Mouse (Mus musculus): ENCODE results near the gene Tex2. TPM values are rescaled to one million over a fixed set of nuclear protein-coding genes. Genes with fewer than 3 reads are reported as not detected.

Gene Tex2
- polyA plus RNA-seq, 1 experiment from 2014 or later, result 32.1 TPM

DNA sequence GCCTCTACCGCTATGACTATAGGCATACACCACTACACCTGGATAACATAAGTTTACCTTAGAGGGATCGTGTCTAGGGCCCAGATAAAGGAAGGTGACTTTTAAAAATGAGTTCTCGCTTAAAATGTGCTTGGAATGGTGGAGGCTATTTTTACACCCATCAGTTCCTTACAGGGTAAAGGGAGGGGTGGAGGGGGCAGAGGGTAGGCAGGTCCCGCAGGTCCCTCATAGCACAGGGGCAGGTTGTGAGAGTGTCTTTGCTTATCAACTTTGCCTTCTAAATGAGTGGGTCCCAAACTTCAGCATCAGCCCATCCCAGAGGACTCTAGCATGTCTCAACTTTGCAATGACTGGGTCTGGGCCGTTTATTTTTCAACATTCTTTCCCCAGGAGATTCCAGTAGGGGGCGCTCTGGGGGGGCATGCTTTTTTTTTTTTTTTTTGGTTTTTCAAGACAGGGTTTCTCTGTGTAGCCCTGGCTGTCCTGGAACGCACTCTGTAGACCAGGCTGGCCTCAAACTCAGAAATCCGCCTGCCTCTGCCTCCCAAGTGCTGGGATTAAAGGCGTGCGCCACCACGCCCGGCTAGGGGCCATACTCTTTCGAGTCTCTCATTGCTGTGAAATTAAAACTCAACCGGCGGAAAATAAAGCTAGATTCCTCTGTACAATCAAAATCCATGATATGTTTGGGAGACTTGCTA lies 565 bp upstream of the Tex2 start:
- WGBS, result 52% methylated on average over 15 of the region's 15 CpGs
- peak overlapping the region; percentile 86 for H3K4me3 ChIP-seq
- peak overlapping the region; percentile 87 for H3K4me2 ChIP-seq
- peak overlapping the region; percentile 55 for H3K9ac ChIP-seq
- no peaks in the 10 kb centered on the region for H3K27me3 ChIP-seq (replicated peaks)
- H3K9me3 ChIP-seq, result no peaks in the 10 kb centered on the region
- H3K36me3 ChIP-seq (replicated peaks), result no peaks in the 10 kb centered on the region
- peaks cover 18% of the 10 kb centered on the region for H3K4me1 ChIP-seq
- H3K27ac ChIP-seq, result peak overlapping the region; percentile 80
- ATAC-seq (replicated peaks), result no peak

DNA sequence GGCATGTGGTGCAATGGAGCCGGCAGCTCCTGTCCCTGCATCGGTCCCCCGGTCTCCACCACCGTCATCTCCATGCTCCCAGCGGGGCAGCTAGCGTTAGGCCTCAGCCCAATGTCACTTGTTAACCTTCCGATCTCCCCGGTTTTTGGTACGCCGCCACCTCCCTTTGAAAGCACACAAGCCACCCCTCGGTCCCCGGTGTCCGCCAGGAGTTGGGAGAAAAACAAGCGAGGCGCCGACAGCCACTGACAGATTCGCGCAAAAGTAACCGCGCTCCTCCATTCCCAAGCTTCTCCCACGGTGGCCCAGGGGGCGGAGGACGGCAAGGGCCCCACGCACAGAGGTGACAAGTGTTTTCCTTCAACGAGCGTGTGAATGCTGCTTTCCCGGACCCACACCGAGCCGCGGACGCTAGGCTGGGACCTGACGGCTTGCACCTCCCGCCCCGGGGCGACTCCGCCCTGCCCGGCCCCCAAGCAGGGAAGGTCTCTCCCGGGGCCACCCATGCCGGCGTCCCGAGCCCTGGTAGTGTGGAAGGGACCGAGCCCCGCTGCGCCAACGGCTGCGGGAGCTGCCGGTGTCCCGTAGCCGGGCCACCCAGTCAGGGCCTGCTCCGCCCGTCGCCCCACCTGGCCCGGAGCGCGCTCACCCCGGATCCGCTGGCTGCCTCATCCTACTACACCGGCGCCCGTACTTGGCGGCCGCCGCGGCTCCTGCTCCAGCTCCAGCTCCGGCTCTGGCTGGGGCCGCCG lies 838 bp downstream of the Tex2 start:
- H3K4me3 ChIP-seq, result peak overlapping the region; percentile 86
- H3K4me2 ChIP-seq, result peak overlapping the region; percentile 87
- WGBS, result under 1% methylated on average over 65 of the region's 67 CpGs
- H3K36me3 ChIP-seq (replicated peaks), result no peaks in the 10 kb centered on the region
- H3K9me3 ChIP-seq, result no peaks in the 10 kb centered on the region
- peak overlapping the region; percentile 76 for H3K9ac ChIP-seq
- peak; percentile 16; the same call in 1 of the 2 replicates for ATAC-seq (replicated peaks)
- no peaks in the 10 kb centered on the region for H3K27me3 ChIP-seq (replicated peaks)
- peak overlapping the region; percentile 80 for H3K27ac ChIP-seq
- H3K4me1 ChIP-seq, result peaks cover 18% of the 10 kb centered on the region

DNA sequence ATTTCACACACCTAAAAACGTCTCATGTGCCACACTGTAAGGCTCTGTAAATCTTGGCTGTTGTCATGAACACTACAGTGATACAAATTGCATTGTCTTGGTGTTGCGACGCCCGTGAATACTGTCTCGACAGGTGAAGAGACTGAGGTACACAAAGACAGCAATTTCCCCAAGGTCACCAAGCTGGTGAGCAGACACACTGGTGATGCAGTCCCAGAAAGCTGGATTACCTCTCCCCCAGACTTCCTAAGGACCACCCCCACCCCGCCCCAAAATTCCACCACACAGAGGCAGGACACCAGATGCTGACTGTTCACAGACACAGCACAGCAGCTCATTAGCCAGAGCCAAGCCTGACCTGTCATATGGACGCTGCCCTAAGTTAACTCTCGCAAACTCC lies 3.5 kb downstream of the Tex2 start:
- Histone ChIP-seq H3K27me3 (replicated peaks) (no peaks in the 10 kb centered on the region), H3K36me3 (replicated peaks) (no peaks in the 10 kb centered on the region), H3K27ac (no peak overlapping the region), H3K4me3 (no peak overlapping the region), H3K4me1 (peaks cover 27% of the 10 kb centered on the region), H3K9ac (no peak overlapping the region), H3K9me3 (no peaks in the 10 kb centered on the region), H3K4me2 (no peak overlapping the region)
- WGBS, result 83% methylated on average over 8 of the region's 8 CpGs
- no peak for ATAC-seq (replicated peaks)

- no peak for ATAC-seq (replicated peaks)
- no peaks in the 10 kb centered on the region for H3K27me3 ChIP-seq (replicated peaks)
- H3K36me3 ChIP-seq (replicated peaks), result no peaks in the 10 kb centered on the region
- H3K9me3 ChIP-seq, result no peaks in the 10 kb centered on the region
- peaks cover 23% of the 10 kb centered on the region for H3K4me1 ChIP-seq
- WGBS, result 75% methylated on average over 6 of the region's 6 CpGs
- no peak overlapping the region for H3K9ac ChIP-seq
- H3K4me2 ChIP-seq, result no peak overlapping the region
- no peak overlapping the region for H3K4me3 ChIP-seq
- no peak overlapping the region for H3K27ac ChIP-seq
Observed at GRCm38 (mm10) chr11:106607316-106607715, 5.9 kb downstream of the Tex2 start.

DNA sequence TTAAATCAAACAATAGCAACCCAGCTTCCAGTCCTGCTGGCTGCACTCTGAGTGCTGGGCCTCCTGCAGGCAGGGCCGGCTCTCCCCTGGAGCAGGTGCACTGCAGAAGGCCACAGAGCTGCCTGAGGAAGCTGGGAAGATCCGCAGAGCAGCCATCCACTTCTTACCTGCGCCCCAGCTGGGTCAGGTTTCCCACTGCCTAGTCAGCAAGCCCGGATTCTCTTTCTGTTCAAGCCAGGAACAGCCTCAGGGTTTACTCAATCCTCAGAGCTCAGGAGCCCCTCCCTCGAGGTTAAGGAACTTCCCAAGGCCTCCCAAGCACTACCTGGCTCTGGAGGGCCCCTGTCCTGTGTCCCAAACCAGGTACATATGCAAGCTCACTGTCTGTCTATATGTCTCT lies 7.2 kb downstream of the Tex2 start:
- H3K4me3 ChIP-seq, result no peak overlapping the region
- no peaks in the 10 kb centered on the region for H3K9me3 ChIP-seq
- no peaks in the 10 kb centered on the region for H3K36me3 ChIP-seq (replicated peaks)
- H3K4me2 ChIP-seq, result no peak overlapping the region
- H3K27ac ChIP-seq, result no peak overlapping the region
- H3K4me1 ChIP-seq, result peaks cover 12% of the 10 kb centered on the region; the same call in 1 of the 2 replicates
- WGBS, result 53% methylated on average over 5 of the region's 5 CpGs
- H3K9ac ChIP-seq, result no peak overlapping the region
- ATAC-seq (replicated peaks), result no peak
- H3K27me3 ChIP-seq (replicated peaks), result no peaks in the 10 kb centered on the region

- Histone ChIP-seq H3K36me3 (replicated peaks) (no peaks in the 10 kb centered on the region), H3K4me3 (no peak overlapping the region), H3K9ac (no peak overlapping the region), H3K9me3 (no peaks in the 10 kb centered on the region), H3K27ac (no peak overlapping the region), H3K4me1 (peaks cover 10% of the 10 kb centered on the region; the same call in 1 of the 2 replicates), H3K27me3 (replicated peaks) (no peaks in the 10 kb centered on the region), H3K4me2 (no peak overlapping the region)
- no peak for ATAC-seq (replicated peaks)
- 94% methylated on average over 11 of the region's 11 CpGs for WGBS
Observed at GRCm38 (mm10) chr11:106603230-106603629, 10.0 kb downstream of the Tex2 start.

GRCm38 (mm10) chr11:106600124-106600523 lies 13.1 kb downstream of the Tex2 start:
- WGBS, result 79% methylated on average over 5 of the region's 5 CpGs
- Histone ChIP-seq H3K36me3 (replicated peaks) (no peaks in the 10 kb centered on the region), H3K4me2 (no peak overlapping the region), H3K9ac (no peak overlapping the region), H3K9me3 (no peaks in the 10 kb centered on the region), H3K4me1 (no peaks in the 10 kb centered on the region), H3K27me3 (replicated peaks) (no peaks in the 10 kb centered on the region), H3K27ac (no peak overlapping the region), H3K4me3 (no peak overlapping the region)
- no peak for ATAC-seq (replicated peaks)

GRCm38 (mm10) chr11:106599345-106599744 lies 13.9 kb downstream of the Tex2 start:
- no peak for ATAC-seq (replicated peaks)
- no peak overlapping the region for H3K4me3 ChIP-seq
- H3K27ac ChIP-seq, result no peak overlapping the region
- no peaks in the 10 kb centered on the region for H3K9me3 ChIP-seq
- no peaks in the 10 kb centered on the region for H3K36me3 ChIP-seq (replicated peaks)
- 84% methylated on average over 7 of the region's 7 CpGs for WGBS
- H3K4me2 ChIP-seq, result no peak overlapping the region
- H3K4me1 ChIP-seq, result no peaks in the 10 kb centered on the region
- H3K9ac ChIP-seq, result no peak overlapping the region
- H3K27me3 ChIP-seq (replicated peaks), result no peaks in the 10 kb centered on the region

DNA sequence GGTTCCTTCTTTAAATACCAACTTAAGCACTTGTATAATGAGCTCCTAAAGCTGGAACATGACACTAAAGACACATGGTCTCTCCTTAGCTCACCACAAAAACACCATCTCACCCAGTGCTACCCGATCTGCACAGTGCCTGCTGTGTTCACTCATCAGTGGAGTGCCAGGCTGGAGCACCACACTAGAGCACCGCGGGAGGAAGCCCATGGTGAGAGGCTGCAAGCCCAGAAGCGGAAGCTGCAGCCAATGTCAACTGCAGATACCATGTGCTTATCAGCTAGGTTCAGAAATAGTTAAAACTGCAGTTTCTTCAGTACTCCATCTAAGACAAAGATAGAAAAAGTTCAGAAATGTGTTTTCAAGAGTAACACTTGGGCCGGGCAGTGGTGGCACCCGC lies 14.9 kb downstream of the Tex2 start:
- Histone ChIP-seq H3K27ac (no peak overlapping the region), H3K27me3 (replicated peaks) (no peaks in the 10 kb centered on the region), H3K9me3 (no peaks in the 10 kb centered on the region), H3K4me1 (no peaks in the 10 kb centered on the region), H3K36me3 (replicated peaks) (no peaks in the 10 kb centered on the region), H3K9ac (no peak overlapping the region), H3K4me3 (no peak overlapping the region), H3K4me2 (no peak overlapping the region)
- WGBS, result 85% methylated on average over 6 of the region's 6 CpGs
- no peak for ATAC-seq (replicated peaks)

GRCm38 (mm10) chr11:106597737-106598330 lies 15.4 kb downstream of the Tex2 start:
- H3K4me1 ChIP-seq, result no peaks in the 10 kb centered on the region
- ATAC-seq (replicated peaks), result no peak
- no peaks in the 10 kb centered on the region for H3K36me3 ChIP-seq (replicated peaks)
- H3K9ac ChIP-seq, result no peak overlapping the region
- H3K4me2 ChIP-seq, result no peak overlapping the region
- H3K4me3 ChIP-seq, result no peak overlapping the region
- H3K9me3 ChIP-seq, result no peaks in the 10 kb centered on the region
- H3K27ac ChIP-seq, result no peak overlapping the region
- H3K27me3 ChIP-seq (replicated peaks), result no peaks in the 10 kb centered on the region
- WGBS, result 59% methylated on average over 10 of the region's 10 CpGs

DNA sequence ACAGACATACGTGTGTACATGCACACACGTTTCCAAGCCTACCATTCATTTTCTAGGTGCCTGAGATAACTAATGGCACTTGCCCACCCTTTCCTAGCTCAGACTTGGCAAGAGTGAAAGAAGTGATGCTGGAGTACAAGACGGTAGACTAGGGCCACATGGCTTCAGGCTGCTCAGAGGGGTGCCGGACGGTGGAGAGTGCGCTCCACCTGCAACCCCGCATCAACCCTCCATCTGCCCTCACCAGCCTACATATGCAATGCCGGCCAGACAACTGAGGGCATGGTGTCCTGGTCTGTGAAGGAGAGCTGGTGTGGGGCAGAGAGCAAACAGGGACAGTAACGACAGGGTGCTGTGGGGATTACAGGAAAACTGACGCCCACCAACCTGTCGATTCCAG lies 22.0 kb downstream of the Tex2 start:
- 92% methylated on average over 11 of the region's 11 CpGs for WGBS
- Histone ChIP-seq H3K36me3 (replicated peaks) (no peaks in the 10 kb centered on the region), H3K4me3 (no peak overlapping the region)

DNA sequence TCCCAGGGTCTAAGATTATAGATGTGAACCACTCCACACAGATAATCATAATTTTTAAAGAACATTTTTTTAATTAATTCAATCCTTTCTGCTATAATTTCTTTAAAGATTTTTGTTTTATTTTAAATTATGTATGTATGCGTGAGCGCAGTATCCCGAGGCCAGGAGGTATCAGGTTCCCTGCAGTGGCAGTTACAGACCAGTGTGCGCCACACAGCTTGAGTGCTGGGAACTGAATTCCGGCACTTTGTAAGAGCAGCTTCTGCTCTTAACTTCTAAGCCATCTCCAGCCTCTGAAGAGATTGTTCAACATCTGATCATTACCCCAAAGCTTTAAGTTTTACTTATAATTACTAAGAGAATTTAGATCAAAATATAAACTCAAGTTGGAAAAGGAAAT lies 23.1 kb downstream of the Tex2 start:
- Histone ChIP-seq H3K4me2 (no peak overlapping the region), H3K27me3 (replicated peaks) (no peaks in the 10 kb centered on the region), H3K27ac (no peak overlapping the region), H3K9ac (no peak overlapping the region), H3K4me1 (no peaks in the 10 kb centered on the region), H3K4me3 (no peak overlapping the region), H3K9me3 (no peaks in the 10 kb centered on the region), H3K36me3 (replicated peaks) (no peaks in the 10 kb centered on the region)
- no peak for ATAC-seq (replicated peaks)
- 49% methylated on average over 5 of the region's 5 CpGs for WGBS

More for the DNA sequence above, 22.0 kb downstream of the Tex2 start:
- Histone ChIP-seq H3K9me3 (no peaks in the 10 kb centered on the region), H3K9ac (no peak overlapping the region), H3K4me1 (no peaks in the 10 kb centered on the region), H3K27me3 (replicated peaks) (no peaks in the 10 kb centered on the region), H3K4me2 (no peak overlapping the region), H3K27ac (no peak overlapping the region)
- ATAC-seq (replicated peaks), result no peak
